Mouse (Mus musculus) thymus, postnatal 0 days (tissue): ENCODE measurements around the gene Rabl3. TPM values are rescaled to one million over a fixed set of nuclear protein-coding genes. Genes with fewer than 3 reads are reported as not detected.
A peak's percentile ranks its signal among the peaks of the same experiment; 100 is the strongest.

Experiments
- DNase-seq: peaks from one replicate; pipeline ENCODE4 v3.0.0-alpha.2; 2015; ENCODE audit warnings: low spot score
- polyA plus RNA-seq: library from polyadenylated mRNA; unstranded; fragments of >200 nt; fragmentation: Nextera tagmentation; extraction: Ambion mirVana; gene quantifications from 2 replicates; pipeline ENCODE4 v1.2.1, GENCODE M21; 2015

Gene Rabl3
- 17.0 and 17.1 TPM in 2 replicates for polyA plus RNA-seq

DNA sequence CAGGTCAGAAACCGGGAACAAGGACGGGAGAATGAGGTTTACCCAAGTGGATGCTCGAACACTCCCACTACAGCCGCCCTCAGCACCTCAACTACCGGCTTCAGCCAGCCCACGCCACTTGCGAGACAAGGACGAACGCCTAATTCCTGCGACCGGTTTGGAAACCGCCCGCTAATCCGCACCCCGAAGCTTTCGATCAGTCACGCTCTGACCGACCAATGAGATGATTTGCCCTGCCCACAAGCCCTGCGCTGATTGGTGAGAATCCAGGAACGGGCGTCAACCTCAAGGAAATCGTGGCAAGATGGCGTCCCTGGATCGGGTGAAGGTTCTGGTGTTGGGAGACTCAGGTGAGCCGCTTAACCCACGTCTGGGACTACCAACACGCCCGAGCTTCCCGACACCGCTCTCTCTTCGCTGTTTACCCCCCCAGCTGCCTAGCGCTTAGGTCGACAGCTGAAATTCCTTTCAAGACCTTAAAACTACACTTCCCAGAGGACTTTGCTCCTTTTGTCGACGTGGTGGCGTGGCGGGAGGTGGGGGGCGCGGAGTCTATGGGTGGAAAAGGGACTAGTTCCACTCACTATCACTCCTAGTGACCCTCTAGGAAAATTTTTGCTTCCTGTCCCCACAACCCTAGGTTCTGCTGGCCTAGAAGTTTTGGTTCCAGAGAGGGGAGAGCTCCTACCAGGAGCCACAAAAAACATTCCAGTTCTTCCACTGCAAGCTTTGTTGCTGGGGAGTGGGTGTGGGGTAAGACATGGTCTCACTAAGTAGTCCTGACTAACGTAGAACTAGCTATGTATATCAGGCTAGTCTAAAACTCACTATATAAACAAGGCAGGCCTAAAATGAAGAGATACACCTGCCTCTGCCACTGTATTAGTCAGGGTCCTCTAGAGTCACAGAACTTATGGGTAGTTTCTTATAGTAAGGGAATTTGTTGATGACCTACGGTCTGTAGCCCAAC is at the start of gene Rabl3, which contains the start of gene Gtf2e1:
Rabl3 (plus strand) TSS at position 275 of the 970 bp plus-strand sequence.
Gtf2e1 (minus strand) TSS at position 179 of the 970 bp plus-strand sequence.
- peak; percentile 97 for DNase-seq

DNA sequence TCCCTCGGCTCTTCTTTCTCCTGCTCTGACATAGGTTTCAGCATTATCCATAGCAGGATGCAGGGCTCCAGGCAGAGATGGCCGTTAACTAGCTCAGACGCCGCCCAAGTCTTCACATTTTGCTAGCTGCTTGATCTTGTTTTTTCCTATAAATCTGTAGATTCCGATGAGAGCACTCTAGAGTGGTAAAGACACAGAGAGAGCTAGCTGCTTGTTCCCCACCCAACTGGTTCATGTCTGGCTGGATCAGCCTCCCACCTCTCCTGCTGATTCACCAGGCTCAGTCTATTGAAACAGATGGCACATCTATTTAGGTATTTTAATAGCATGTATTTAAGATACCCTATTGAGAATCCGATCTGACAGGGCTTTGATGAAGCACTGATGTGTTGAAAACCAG is 44.7 kb upstream of the Rabl3 start:
- DNase-seq: no peak

DNA sequence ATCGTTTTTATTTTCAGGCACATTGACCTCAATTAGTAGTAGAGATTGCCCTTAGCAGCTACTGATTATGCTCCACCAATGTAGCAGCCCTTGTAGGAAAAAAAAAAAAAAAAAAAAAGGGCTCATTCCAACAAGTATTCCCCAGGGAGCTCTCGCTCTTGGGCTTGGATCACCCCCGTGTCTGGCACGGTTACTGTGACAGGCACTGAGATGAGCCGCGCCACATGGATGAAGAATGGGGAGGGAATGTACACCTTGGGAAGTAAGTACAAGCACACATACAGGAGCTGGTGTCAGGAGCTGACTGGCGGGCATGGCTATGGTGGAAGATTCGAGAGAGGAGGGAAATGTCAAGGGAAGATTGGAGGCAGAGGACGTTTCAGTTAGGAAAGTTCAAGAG is 41.1 kb upstream of the Rabl3 start:
- no peak for DNase-seq

DNA sequence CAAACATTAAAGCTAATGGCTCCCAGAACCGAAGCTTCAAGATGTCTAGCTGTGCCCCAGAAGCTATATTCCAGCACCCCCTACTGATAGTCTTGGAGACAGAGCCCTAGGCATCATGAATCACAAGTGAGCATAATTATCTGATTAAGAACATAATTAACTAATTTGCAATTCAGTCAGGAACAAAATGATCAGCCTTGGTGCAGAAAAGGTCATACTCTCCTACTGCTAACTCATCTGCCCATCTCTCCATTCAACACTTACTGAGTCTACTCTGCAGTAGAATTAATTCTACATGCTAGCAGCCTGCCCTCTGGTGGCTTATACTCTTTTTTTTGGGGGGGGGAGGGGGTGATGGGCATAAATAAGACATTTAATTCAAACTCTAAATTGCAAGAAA is 35.2 kb upstream of the Rabl3 start:
- no peak for DNase-seq

DNA sequence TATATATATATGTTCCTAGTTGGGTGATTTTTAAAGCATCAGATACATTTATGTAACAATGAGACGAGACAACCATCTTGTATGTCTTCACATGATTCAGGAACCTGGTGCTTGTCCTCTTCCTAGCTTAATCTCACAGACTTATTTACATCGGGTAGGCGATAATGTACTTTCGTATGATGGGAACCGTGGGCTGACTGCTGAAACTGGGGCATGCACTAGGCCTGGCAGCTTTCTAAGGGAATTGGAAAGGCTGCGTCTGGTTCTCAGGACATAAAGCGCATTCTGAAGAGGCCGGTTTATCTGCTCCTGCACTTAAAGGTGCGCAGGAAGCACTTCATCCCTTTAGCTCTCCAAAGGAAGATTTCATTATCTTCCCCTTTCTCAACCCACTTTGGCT is 32.9 kb upstream of the Rabl3 start:
- DNase-seq: no peak

DNA sequence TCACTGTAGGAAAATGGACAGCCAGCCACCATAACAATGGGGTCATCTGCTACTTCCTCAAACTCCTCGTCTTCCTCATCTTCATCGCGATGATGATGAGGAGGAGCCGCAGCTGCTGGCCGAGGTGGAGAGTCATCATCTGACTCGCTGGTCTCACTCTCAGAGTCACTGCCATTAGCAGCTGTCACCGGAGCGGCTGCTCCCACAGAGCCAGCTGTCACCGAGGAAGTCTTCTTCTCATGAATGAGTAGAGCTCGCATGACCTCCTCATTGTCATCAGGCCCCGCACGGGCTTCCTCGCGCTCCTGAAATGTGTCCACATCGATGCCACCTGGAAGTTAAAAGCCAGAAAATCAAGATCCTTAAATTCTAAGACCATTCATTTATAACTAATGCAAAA is 28.2 kb upstream of the Rabl3 start:
- DNase-seq: no peak

DNA sequence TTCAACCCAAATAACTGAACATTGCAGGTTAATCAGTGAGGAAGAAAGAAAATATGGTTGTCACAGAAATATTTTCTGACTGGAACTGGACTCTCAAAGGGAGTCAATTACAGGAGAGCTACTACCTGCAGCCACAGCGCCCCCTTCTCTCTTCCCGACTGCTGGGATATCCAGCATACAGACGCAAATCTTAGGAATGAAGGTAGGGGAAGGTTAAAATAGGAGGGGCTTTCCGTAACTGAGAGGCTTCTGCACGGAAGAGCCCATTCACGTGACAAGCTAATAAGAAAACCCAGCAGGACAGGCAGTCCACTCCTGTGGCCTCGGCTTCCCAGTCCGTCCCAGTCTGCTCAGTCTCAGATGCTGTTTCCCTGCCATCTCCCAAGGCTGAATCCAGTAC is 25.0 kb upstream of the Rabl3 start:
- DNase-seq: no peak

DNA sequence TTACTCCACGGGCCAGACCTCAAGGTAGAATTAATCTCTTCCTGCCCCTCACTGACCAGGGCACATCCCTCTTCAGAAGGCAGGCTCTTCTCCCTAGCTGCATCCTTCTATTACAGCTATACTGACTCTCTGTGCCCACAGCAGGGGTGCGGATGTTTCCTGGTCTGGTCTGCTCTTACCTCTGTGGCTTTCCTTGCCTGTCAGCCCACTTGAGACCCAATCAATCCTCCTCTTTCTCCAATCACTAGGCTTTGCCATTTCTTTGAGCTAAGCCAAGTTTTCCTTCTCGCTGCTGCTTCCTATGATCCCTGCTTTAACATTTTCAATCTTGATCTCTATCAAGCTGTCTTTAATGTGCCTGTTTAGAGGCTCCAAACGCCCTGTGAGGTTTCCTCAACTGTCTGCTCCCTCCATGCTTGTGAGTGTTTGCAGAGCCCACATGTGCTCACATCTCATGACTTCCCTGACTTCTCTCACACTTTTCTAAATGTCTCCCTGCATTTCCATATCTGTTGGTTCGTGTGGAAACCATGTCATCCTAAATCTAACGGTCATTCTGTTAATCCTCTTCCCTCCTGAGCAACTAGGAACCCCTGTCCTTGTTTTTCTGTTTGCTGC is 23.2 kb upstream of the Rabl3 start:
- no peak for DNase-seq

DNA sequence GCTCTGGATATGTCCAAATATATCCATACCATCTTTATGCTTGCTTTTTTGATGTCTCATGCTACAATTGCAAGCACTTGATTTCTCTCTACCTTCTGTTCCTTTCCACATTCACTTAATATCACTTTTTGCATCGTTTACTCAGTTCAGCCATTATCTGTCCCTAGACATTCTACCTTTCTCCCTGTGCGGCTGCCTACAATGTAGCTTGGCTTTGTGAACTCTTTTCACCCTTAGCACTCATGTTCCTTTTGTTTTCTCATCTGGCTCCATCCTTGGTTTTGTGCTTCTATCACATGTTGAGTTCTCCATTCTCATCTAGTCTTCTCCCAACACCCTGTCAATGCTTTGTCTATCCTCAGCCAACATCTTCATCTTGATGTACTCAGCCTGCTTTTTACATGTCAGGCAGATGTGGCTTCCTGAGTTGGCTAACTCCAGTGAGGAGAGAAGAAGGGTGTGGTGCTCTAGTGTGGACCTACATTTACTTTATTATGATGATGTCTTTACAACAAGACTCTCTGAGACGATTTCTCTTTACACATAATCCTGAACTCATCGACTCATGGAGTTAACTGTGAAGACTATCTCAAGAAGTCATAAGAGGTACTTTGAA is 22.0 kb upstream of the Rabl3 start:
- no peak for DNase-seq

DNA sequence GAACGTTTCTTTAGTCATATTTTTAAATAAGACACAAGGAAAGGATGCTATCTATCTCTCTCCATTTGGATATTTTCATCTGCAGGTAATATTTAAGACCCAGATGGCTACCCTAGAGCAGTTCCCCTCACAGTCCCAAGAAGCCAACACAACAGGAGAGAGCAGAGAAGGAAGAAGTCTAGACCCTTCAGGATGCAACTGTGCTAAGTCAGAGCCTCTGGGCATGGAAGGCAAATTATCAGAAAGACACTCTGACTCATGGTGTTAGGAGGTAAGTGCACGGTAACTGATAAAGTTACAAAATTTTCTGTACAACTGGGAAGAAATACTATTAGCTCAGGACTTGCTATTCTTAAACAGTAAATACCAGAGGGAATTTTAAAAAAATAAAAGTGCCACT is 21.0 kb upstream of the Rabl3 start:
- no peak for DNase-seq

DNA sequence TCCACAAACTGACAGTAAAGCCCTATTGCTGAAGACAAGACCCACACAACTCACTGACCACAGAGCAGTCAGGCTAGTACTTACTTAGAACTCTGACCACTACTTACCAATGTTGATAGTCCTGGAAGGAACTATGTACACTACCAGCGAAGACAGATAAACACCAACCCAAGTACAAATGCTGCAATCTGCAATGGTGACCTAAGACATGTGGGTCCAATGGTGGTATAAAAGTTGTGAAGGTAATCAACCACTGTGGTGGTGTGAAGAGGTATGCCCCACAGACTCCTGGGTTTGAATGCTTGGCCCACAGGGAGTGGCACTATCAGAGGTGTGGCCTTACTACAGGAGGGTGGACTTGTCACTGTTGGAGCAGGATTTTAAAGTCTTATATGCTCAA is 20.0 kb upstream of the Rabl3 start:
- DNase-seq: no peak

DNA sequence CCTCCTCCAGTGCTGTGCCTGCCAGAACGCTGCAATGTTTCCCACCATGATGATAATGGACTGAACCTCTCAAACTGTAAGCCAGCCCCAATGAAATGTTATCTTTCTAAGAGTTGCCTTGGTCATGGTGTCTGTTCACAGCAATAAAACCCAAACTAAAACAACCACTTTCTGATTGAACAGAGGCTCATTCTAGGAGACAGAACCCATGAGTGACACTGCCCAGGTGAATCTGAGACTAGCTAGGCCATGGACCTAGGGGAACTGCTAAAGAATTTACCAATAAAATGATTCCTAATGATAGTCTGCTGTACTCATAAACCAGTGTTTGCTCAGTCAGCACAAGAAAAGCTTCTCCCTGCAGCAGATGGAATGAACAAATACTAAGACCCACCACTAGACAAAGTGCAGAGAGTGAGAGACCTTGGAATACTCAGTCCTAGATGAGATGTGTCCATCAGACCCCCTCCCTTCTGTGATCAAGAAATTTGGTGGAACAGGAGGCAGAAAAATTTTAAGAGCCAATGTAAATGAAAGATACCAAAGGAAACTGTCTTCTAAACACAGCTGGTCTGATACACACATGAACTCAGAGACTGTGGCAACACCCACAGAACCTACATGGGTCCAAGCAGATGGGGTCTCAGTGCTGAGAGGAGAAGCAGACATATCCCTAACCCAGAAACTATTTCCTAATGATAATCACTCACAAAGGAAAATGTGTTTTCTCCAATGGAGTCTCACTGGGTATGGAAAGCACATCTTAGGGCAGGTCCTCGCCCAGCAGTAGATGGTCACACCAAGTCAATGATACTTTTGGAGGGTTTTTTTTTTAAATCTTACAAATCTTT is 19.3 kb upstream of the Rabl3 start:
- no peak for DNase-seq

DNA sequence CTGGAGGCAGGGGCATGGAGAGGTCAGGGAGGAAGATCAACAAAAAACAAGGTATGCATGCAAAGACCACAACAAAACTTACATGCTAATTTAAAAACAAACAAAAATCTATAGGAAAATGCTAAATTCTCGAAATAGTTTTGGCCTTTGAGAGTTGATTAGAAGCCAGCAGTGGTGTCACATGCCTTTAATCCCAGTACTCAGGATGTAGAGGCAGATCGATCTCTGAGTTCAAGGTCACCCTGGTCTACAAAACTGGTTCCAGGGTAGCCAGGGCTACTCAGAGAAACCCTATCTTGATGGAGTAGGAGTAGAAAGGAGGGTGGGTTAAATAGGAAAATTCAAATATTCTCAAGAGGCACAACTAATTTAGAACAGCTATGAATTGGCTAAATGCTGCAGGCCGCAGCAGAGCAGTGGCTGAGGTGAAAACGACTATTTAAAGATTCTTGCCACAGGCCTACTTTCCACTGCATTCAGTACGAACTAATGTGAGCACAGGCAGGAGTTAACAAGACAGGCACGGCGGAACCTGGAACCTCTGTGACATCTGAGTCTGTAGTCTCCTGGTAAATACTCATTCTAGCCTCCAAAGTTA is 17.5 kb upstream of the Rabl3 start:
- no peak for DNase-seq

DNA sequence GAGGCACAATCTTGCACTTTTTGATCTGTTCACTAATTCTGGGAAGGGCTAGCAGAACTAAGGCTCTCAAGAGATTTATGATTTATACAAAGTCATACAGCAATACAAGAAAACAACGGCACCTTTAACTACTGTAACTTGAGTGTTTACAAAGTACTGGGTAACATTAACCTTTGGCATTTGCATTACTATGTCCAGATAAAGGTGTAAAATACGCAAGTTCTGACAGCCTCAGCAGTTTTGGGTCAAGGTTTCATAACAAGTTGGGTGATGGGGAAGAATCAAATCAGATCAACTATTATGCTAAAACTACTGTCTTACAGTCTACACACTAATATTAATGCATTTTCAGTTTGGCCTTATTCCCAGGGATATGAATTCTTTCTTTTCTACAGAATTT is 14.6 kb upstream of the Rabl3 start:
- DNase-seq: no peak

DNA sequence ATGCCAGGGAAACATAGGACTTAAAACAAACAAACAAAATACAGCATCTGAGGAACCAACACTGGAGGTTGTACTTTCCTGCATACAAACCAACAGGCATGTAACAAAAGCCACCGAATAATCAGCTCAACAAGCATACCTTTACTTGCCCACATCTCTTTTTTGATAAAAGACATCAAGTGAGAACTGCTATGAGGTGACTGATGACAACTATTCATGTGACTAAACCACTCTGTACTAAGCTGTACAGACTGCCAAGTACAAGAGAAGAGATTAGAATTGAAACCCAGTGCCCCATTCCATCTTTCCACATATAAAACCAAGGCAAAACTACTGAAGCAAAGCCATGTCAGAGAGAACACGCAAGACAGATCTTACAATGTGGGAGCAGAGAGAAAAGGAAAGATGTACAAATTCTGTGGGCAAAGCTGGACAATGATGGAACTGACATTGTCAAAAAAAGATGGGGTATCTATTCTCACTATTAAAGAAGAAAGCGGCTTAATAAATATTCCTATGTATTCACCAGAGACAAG is 12.9 kb upstream of the Rabl3 start:
- DNase-seq: no peak

DNA sequence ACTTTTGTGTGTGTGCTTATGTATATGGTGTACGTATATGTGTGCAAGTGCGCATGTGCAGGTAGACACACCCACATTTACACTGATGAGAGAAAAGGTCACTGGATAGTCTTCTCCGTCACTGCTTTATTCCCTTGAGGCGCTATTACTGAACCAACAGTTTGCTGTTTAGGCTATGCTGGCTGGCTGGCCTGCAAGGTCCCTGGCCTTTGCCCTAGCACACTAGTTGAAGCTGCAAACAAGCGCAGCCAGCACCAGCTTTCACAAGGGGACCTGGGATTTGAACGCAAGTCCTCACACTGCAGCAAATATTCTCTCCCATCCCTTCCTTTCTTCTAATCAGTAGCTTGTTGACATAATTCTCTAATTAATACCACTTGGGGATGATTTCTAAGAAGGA is 9.5 kb upstream of the Rabl3 start:
- no peak for DNase-seq

DNA sequence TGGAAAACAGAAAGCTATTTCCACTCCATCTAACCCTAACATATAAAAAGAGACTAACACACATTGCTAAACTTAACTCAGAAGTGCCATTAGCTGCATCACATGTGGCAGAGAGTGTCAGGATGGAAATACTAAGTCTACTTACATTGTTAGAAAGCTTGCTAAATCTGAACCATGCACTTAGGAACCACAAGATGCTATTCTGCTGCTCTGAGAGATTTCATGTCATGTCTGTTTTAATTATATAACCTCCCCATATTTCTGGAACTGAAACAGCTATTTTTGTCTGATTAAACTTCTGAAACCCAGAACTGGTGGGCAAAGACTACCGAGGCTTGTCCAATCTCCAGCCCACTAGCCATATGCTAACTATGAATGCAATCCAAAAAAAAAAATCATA is 7.6 kb upstream of the Rabl3 start:
- DNase-seq: no peak

DNA sequence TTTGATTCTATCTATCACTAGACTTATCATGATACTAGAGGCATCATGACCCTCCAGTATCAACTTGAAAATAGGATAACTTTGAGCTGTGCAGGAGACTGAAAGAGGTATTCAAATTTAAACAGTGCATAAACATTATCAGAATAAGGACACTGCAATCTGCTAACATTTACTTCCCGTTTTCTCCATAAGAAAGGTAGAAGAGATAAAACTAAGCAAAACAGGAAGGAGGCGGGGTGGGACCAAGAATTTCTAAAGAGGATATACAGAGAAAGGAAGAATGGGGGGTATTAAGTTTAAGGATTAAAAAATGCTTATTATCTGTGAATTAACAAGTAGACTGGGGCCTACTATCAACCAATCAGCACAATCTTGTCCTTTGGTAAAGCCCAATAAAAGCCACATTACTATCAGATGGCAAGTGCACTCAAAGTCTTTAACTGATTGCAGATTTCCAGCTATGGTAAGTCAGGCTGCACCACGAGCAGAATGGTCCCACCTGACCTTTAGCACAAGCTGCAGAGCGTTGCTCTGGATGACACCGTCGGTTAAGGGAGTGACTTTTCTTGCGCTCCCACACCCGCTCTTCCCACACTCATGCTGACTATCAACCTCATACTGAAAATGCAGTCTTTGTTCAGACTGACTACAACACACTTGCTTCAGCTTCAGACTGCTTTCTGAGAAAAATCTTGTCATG is 6.2 kb upstream of the Rabl3 start:
- no peak for DNase-seq

DNA sequence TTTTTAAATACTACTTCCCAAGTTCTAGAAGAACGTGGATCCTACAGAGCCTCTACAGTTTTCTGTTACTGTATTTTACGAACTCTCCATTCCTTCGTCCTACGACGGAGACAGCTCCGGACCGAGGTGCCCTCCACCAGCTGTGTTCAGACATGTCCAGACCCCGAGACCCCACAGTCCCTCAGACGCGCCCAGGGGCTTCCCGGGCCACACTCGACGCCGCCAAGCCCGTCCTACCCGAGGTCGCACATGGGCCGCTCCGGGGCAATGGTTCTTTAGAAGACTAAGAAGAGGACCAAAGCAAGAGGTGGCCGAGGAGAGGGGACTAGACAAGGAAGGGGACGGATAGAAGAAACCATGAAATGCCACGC is 460 bp upstream of the Rabl3 start:
- no peak for DNase-seq

DNA sequence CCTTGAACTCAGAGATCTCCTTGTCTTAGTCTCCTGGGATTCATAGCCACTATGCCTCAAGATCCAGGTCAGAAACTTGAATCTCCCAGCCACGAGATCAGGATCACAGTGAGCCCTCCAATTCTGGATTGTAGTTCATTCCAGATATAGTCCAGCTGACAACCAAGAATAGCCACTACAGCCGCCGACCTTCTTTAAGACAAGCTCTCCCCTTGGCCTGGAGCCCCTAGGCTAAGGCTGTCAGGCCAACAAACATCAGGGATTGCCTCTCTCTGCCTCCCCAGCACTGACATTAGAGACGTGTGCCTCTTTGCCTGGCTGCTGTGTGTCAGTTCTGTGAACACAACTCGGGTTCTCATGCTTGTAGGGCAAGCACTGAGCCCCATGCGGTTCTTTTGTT is 1.1 kb downstream of the Rabl3 start:
- no peak for DNase-seq
